Comparison of ENCODE assay signal across 25 mouse cellular contexts in genomic region chr5:99800543-99800942, GRCm38 (mm10).
DNase-seq lines count a peak whose midpoint lies in the region; ATAC-seq and TF ChIP-seq lines count a peak whose summit lies in the region.
"Had no signal": no experiment of that assay in that cellular context is flagged by ENCODE, and none has a peak within 500 bp of the region (broad histone marks: within the 10 kb centered on the region; RNA-seq: fewer than 3 reads in every experiment).

No protein-coding gene starts in this region.

- H3K9me3 ChIP-seq in hindbrain, embryonic 11.5 days (ENCODE audit: control insufficient read depth, low read length): no peaks in the 10 kb centered on the region
- H3K9me3 ChIP-seq in hindbrain, embryonic 13.5 days: no peaks in the 10 kb centered on the region
- no peaks in the 10 kb centered on the region for H3K9me3 ChIP-seq in kidney, embryonic 15.5 days (replicated peaks)
- H3K9me3 ChIP-seq in limb, embryonic 10.5 days (replicated peaks): no peaks in the 10 kb centered on the region
- H3K9me3 ChIP-seq: forebrain, embryonic 10.5 days; forebrain, embryonic 13.5 days; heart, embryonic 10.5 days; heart, embryonic 13.5 days; hindbrain, embryonic 15.5 days had no signal

- H3K4me2 ChIP-seq in hindbrain, embryonic 11.5 days (replicated peaks; ENCODE audit: low read depth, low read length): no peak overlapping the region
- H3K4me2 ChIP-seq in hindbrain, embryonic 13.5 days: no peak overlapping the region
- H3K4me2 ChIP-seq in kidney, embryonic 15.5 days: no peak overlapping the region
- H3K4me2 ChIP-seq: forebrain, embryonic 13.5 days; heart, embryonic 13.5 days; hindbrain, embryonic 15.5 days had no signal

- no peak for TF ChIP-seq POLR2A in kidney, adult 2 months (IDR thresholded peaks at IDR 0.05; ENCODE audit: low read depth, low read length)

- 0 out of 2 replicates have a peak, but pooled peaks have one; percentile 25 for ATAC-seq in hindbrain, embryonic 11.5 days (ENCODE audit: low FRiP score)
- no peak for ATAC-seq in hindbrain, embryonic 13.5 days (ENCODE audit: low FRiP score)
- peak; percentile 73 for ATAC-seq in kidney, embryonic 15.5 days (replicated peaks; ENCODE audit: low FRiP score)
- 0 out of 2 replicates have a peak, but pooled peaks have one; percentile 3 for ATAC-seq in neutrophil, adult 5-6 weeks (ENCODE audit: extremely low read depth, insufficient number of reproducible peaks, low FRiP score, poor library complexity, severe bottlenecking)
- ATAC-seq: CD4-positive, CD25-positive, alpha-beta regulatory T cell, adult 4 months; forebrain, embryonic 13.5 days; forebrain, embryonic 16.5 days had no signal

- 55% methylated on average over 8 of the region's 8 CpGs for WGBS in hindbrain, embryonic 11.5 days
- WGBS in hindbrain, embryonic 13.5 days: 57% methylated on average over 8 of the region's 8 CpGs
- 54% methylated on average over 8 of the region's 8 CpGs for WGBS in kidney, embryonic 15.5 days
- WGBS in kidney, adult 2 months: 38% methylated on average over 8 of the region's 8 CpGs
- WGBS in limb, embryonic 10.5 days: 89% methylated on average over 8 of the region's 8 CpGs

- no peak overlapping the region for H3K4me3 ChIP-seq in hindbrain, embryonic 11.5 days (ENCODE audit: low read depth, low read length)
- H3K4me3 ChIP-seq in hindbrain, embryonic 13.5 days: no peak overlapping the region
- no peak overlapping the region for H3K4me3 ChIP-seq in kidney, embryonic 15.5 days (replicated peaks)
- H3K4me3 ChIP-seq in kidney, adult 2 months (ENCODE audit: insufficient read depth, low read depth, low read length): no peak overlapping the region
- no peak overlapping the region for H3K4me3 ChIP-seq in limb, embryonic 10.5 days
- H3K4me3 ChIP-seq: forebrain, embryonic 10.5 days; forebrain, embryonic 13.5 days; heart, adult 2 months; heart, embryonic 10.5 days; heart, embryonic 13.5 days; hindbrain, embryonic 15.5 days had no signal

- H3K4me1 ChIP-seq in hindbrain, embryonic 11.5 days (replicated peaks; ENCODE audit: control insufficient read depth, insufficient read depth, low read length): 0 out of 2 replicates have a peak, but pooled peaks cover 4% of the 10 kb centered on the region
- peaks cover 21% of the 10 kb centered on the region for H3K4me1 ChIP-seq in hindbrain, embryonic 13.5 days (replicated peaks)
- peaks cover 11% of the 10 kb centered on the region; the same call in 1 of the 2 replicates for H3K4me1 ChIP-seq in kidney, embryonic 15.5 days
- no peaks in the 10 kb centered on the region for H3K4me1 ChIP-seq in kidney, adult 2 months (ENCODE audit: control insufficient read depth, insufficient read depth, low read length)
- H3K4me1 ChIP-seq in limb, embryonic 10.5 days: no peaks in the 10 kb centered on the region
- H3K4me1 ChIP-seq: heart, embryonic 10.5 days; heart, embryonic 13.5 days had no signal

- H3K36me3 ChIP-seq in hindbrain, embryonic 11.5 days (ENCODE audit: control insufficient read depth, insufficient read depth, low read length): no peaks in the 10 kb centered on the region
- no peaks in the 10 kb centered on the region for H3K36me3 ChIP-seq in hindbrain, embryonic 13.5 days
- no peaks in the 10 kb centered on the region for H3K36me3 ChIP-seq in kidney, embryonic 15.5 days
- no peaks in the 10 kb centered on the region for H3K36me3 ChIP-seq in kidney, adult 2 months (ENCODE audit: control insufficient read depth, insufficient read depth, low read length)
- no peaks in the 10 kb centered on the region for H3K36me3 ChIP-seq in limb, embryonic 10.5 days
- H3K36me3 ChIP-seq: forebrain, embryonic 10.5 days; heart, embryonic 10.5 days; heart, embryonic 13.5 days; hindbrain, embryonic 15.5 days had no signal

- no peak overlapping the region for H3K9ac ChIP-seq in hindbrain, embryonic 11.5 days (ENCODE audit: low read depth, low read length)
- H3K9ac ChIP-seq in hindbrain, embryonic 13.5 days: no peak overlapping the region
- no peak overlapping the region for H3K9ac ChIP-seq in kidney, embryonic 15.5 days
- H3K9ac ChIP-seq: forebrain, embryonic 13.5 days; heart, embryonic 13.5 days; hindbrain, embryonic 15.5 days had no signal

- no peak for TF ChIP-seq CTCF in kidney, adult 2 months (conservative IDR thresholded peaks at IDR 0.05; ENCODE audit: insufficient read depth, insufficient read length, low read depth, low read length)

- DNase-seq in hindbrain, embryonic 11.5 days (ENCODE audit: low spot score): peak; percentile 14
- DNase-seq in kidney, adult 2 months: no peak
- DNase-seq in limb, embryonic 10.5 days (ENCODE audit: low spot score): peak; percentile 25
- DNase-seq: adrenal gland, adult 2 months; adrenal gland, postnatal 14 days; cerebellum, adult 11 months; cerebellum, adult 2 months; cerebellum, adult 9-11 months; cerebellum, postnatal 25 days; embryo, embryonic 11 days; gastrocnemius, postnatal 10 days; gastrocnemius, postnatal 36 days; heart, adult 2 months; heart, postnatal 14 days; heart, postnatal 4 days had no signal

- H3K27me3 ChIP-seq in hindbrain, embryonic 11.5 days (ENCODE audit: control insufficient read depth, insufficient read depth, low read length): no peaks in the 10 kb centered on the region
- H3K27me3 ChIP-seq in hindbrain, embryonic 13.5 days: peaks cover 3% of the 10 kb centered on the region; the same call in 1 of the 2 replicates
- no peaks in the 10 kb centered on the region for H3K27me3 ChIP-seq in kidney, embryonic 15.5 days
- no peaks in the 10 kb centered on the region for H3K27me3 ChIP-seq in kidney, adult 2 months (replicated peaks; ENCODE audit: control insufficient read depth, insufficient read depth, low read length)
- peaks cover 4% of the 10 kb centered on the region; the same call in 1 of the 2 replicates for H3K27me3 ChIP-seq in limb, embryonic 10.5 days (ENCODE audit: low read depth, poor library complexity, severe bottlenecking)
- H3K27me3 ChIP-seq: forebrain, embryonic 13.5 days; heart, embryonic 13.5 days; hindbrain, embryonic 15.5 days had no signal

- H3K27ac ChIP-seq in hindbrain, embryonic 11.5 days (ENCODE audit: low read depth, low read length): no peak overlapping the region
- H3K27ac ChIP-seq in hindbrain, embryonic 13.5 days: no peak overlapping the region
- H3K27ac ChIP-seq in kidney, embryonic 15.5 days: no peak overlapping the region
- H3K27ac ChIP-seq in kidney, adult 2 months (ENCODE audit: insufficient read depth, low read depth, low read length): no peak overlapping the region
- no peak overlapping the region for H3K27ac ChIP-seq in limb, embryonic 10.5 days
- H3K27ac ChIP-seq: forebrain, embryonic 10.5 days; forebrain, embryonic 13.5 days; heart, adult 2 months; heart, embryonic 10.5 days; heart, embryonic 13.5 days; hindbrain, embryonic 15.5 days had no signal
